Mouse (Mus musculus) adrenal gland, adult 8-10 months (tissue): ENCODE data around the gene U90926. TPM values are rescaled to one million over a fixed set of nuclear protein-coding genes. Genes with fewer than 3 reads are reported as not detected.
A peak's percentile ranks its signal among the peaks of the same experiment; 100 is the strongest.

Source experiments
- DNase-seq: peaks from one replicate; pipeline ENCODE4 v3.0.0; 2022
- total RNA-seq, 4 experiments: library from RNA; stranded (reverse); gene quantifications; 2 replicates each; pipeline ENCODE4 v1.2.4; 2022

U90926 gene
- total RNA-seq = not detected

- DNase-seq = no peak
Measured at GRCm38 (mm10) chr5:92215308-92215707, at the start of gene U90926. TSS of gene U90926 (minus strand) at chr5:92215408.

GRCm38 (mm10) chr5:92263761-92264359 is 48.7 kb upstream of the U90926 start:
- peak; percentile 71 for DNase-seq

- DNase-seq = no peak
Measured at GRCm38 (mm10) chr5:92262646-92263045, 47.4 kb upstream of the U90926 start.

GRCm38 (mm10) chr5:92256218-92256617 is 41.0 kb upstream of the U90926 start, which contains the start of gene Ppef2:
TSS of gene Ppef2 (minus strand) at chr5:92256278.
- DNase-seq = no peak

GRCm38 (mm10) chr5:92254476-92254875 is 39.3 kb upstream of the U90926 start:
- DNase-seq = no peak

GRCm38 (mm10) chr5:92252797-92253343 is 37.7 kb upstream of the U90926 start:
- no peak for DNase-seq

- no peak for DNase-seq
Measured at GRCm38 (mm10) chr5:92252031-92252430, 36.8 kb upstream of the U90926 start.

- DNase-seq = no peak
Measured at GRCm38 (mm10) chr5:92248614-92249013, 33.4 kb upstream of the U90926 start.

- DNase-seq = no peak
Measured at GRCm38 (mm10) chr5:92245483-92245882, 30.3 kb upstream of the U90926 start.

GRCm38 (mm10) chr5:92244900-92245299 is 29.7 kb upstream of the U90926 start:
- DNase-seq = no peak

GRCm38 (mm10) chr5:92240769-92241168 is 25.6 kb upstream of the U90926 start:
- no peak for DNase-seq

GRCm38 (mm10) chr5:92239333-92240232 is 24.4 kb upstream of the U90926 start:
- peak; percentile 47 for DNase-seq

GRCm38 (mm10) chr5:92234939-92235557 is 19.8 kb upstream of the U90926 start:
- no peak for DNase-seq

- DNase-seq = no peak
Measured at GRCm38 (mm10) chr5:92233366-92233765, 18.2 kb upstream of the U90926 start.

- no peak for DNase-seq
Measured at GRCm38 (mm10) chr5:92231836-92232235, 16.6 kb upstream of the U90926 start.

GRCm38 (mm10) chr5:92230306-92230705 is 15.1 kb upstream of the U90926 start:
- no peak for DNase-seq

GRCm38 (mm10) chr5:92229514-92229913 is 14.3 kb upstream of the U90926 start:
- no peak for DNase-seq

GRCm38 (mm10) chr5:92228776-92229175 is 13.6 kb upstream of the U90926 start:
- no peak for DNase-seq

GRCm38 (mm10) chr5:92227782-92228181 is 12.6 kb upstream of the U90926 start:
- DNase-seq = no peak

- DNase-seq = no peak
Measured at GRCm38 (mm10) chr5:92220287-92220902, 5.2 kb upstream of the U90926 start.

GRCm38 (mm10) chr5:92219826-92220225 is 4.6 kb upstream of the U90926 start:
- DNase-seq = no peak
